Mouse (Mus musculus) CH12.LX (cell line): ENCODE data around the gene Shisal2b. TPM values are rescaled to one million over a fixed set of nuclear protein-coding genes. Genes with fewer than 3 reads are reported as not detected.

ENCODE experiments used
- DNase-seq: peaks from one replicate; pipeline ENCODE4 v3.0.0-alpha.2; 2013; ENCODE audit errors: extremely low read depth
- H3K27ac ChIP-seq: 2 replicates; pipeline ENCODE4 v1.5.1; 2012; ENCODE audit warnings: low read depth, mild to moderate bottlenecking, control low read depth, moderate library complexity; ENCODE audit not compliant: insufficient read depth
- H3K27me3 ChIP-seq: replicated peaks from 2 replicates; pipeline ENCODE3; 2012; ENCODE audit warnings: inconsistent platforms
- H3K36me3 ChIP-seq, 2 experiments: replicated peaks in 1 of 2; 2 replicates each; pipeline versions ENCODE3 to v1.6.1; 2012; ENCODE audit warnings: inconsistent platforms in 1 of 2, low read length in 1 of 2, mild to moderate bottlenecking in 1 of 2, mixed read lengths in 1 of 2, moderate library complexity in 1 of 2; ENCODE audit not compliant: control insufficient read depth in 1 of 2, insufficient read depth in 1 of 2
- H3K4me1 ChIP-seq, 2 experiments: 2 replicates each; pipeline ENCODE4 v1.6.1; 2012; ENCODE audit warnings: inconsistent platforms in 1 of 2, moderate library complexity in 1 of 2; ENCODE audit not compliant: insufficient read depth in 2 of 2, control insufficient read depth in 1 of 2
- H3K4me2 ChIP-seq: 2 replicates; pipeline ENCODE4 v1.6.1; 2012; ENCODE audit warnings: low read depth, mild to moderate bottlenecking, control low read depth; ENCODE audit not compliant: poor library complexity, insufficient read depth, severe bottlenecking
- H3K4me3 ChIP-seq, 3 experiments: fragments of 150-350 bp in 1 of 3; sonication (generic) in 1 of 3; replicated peaks in 1 of 3; 2 replicates each; pipeline versions ENCODE3 to v1.5.1; 2011 to 2012; ENCODE audit warnings: low read depth in 2 of 3, low read length in 2 of 3, mild to moderate bottlenecking in 2 of 3, moderate library complexity in 2 of 3, control low read depth in 1 of 3, improper control_type of control experiment in 1 of 3, inconsistent platforms in 1 of 3, mixed read lengths in 1 of 3; ENCODE audit not compliant: poor library complexity in 1 of 3
- H3K79me2 ChIP-seq: replicated peaks from 2 replicates; pipeline ENCODE4 v1.6.1; 2012; ENCODE audit warnings: mild to moderate bottlenecking, moderate library complexity; ENCODE audit not compliant: control insufficient read depth, poor library complexity, insufficient read depth, severe bottlenecking; ENCODE audit errors: extremely low read depth
- H3K9ac ChIP-seq: 2 replicates; pipeline ENCODE4 v1.6.1; 2012; ENCODE audit warnings: low read depth, mild to moderate bottlenecking, control low read depth, moderate library complexity; ENCODE audit not compliant: insufficient read depth
- H3K9me3 ChIP-seq: replicated peaks from 2 replicates; pipeline ENCODE3; 2012; ENCODE audit warnings: low read length, inconsistent platforms, mixed read lengths
- CHD1 ChIP-seq: IDR thresholded peaks from 2 replicates; pipeline ENCODE4 v1.6.1; 2012; ENCODE audit warnings: low read depth, low read length, improper control_type of control experiment, inconsistent platforms
- CTCF ChIP-seq, 2 experiments: IDR thresholded peaks in 1 of 2; conservative IDR thresholded peaks in 1 of 2; 2 replicates each; pipeline ENCODE4 v1.5.1; 2011 to 2012; ENCODE audit warnings: low read depth in 2 of 2, low read length in 2 of 2, improper control_type of control experiment in 1 of 2, inconsistent platforms in 1 of 2, mild to moderate bottlenecking in 1 of 2, moderate library complexity in 1 of 2
- E2F4 ChIP-seq: IDR thresholded peaks from 2 replicates; pipeline ENCODE4 v1.6.1; 2011; ENCODE audit warnings: low read depth, low read length, improper control_type of control experiment; ENCODE audit not compliant: insufficient replicate concordance
- EP300 ChIP-seq: IDR thresholded peaks from 2 replicates; pipeline ENCODE4 v1.6.1; 2011; ENCODE audit warnings: low read length, improper control_type of control experiment
- HCFC1 ChIP-seq: IDR thresholded peaks from 2 replicates; pipeline ENCODE4 v1.6.1; 2012; ENCODE audit warnings: low read depth, mild to moderate bottlenecking, inconsistent platforms, low read length, improper control_type of control experiment
- IRF4 ChIP-seq: IDR thresholded peaks from 2 replicates; pipeline ENCODE4 v1.6.1; 2014; ENCODE audit warnings: low read depth, mild to moderate bottlenecking, inconsistent platforms, low read length, improper control_type of control experiment
- MAZ ChIP-seq: IDR thresholded peaks from 2 replicates; pipeline ENCODE4 v1.6.1; 2012; ENCODE audit warnings: low read depth, mild to moderate bottlenecking, inconsistent platforms, low read length, improper control_type of control experiment, moderate library complexity
- MEF2A ChIP-seq: IDR thresholded peaks from 2 replicates; pipeline ENCODE4 v1.6.1; 2014; ENCODE audit warnings: low read depth, mild to moderate bottlenecking, inconsistent platforms, low read length, improper control_type of control experiment, borderline replicate concordance
- NELFE ChIP-seq: IDR thresholded peaks from 2 replicates; pipeline ENCODE4 v1.6.1; 2011; ENCODE audit warnings: low read depth, low read length, improper control_type of control experiment
- NRF1 ChIP-seq: IDR thresholded peaks from 2 replicates; pipeline ENCODE4 v1.6.1; 2014; ENCODE audit warnings: low read depth, mild to moderate bottlenecking, inconsistent platforms, low read length, improper control_type of control experiment, moderate library complexity
- POLR2A ChIP-seq: IDR thresholded peaks from 2 replicates; pipeline ENCODE4 v1.6.1; 2011; ENCODE audit warnings: low read depth, mild to moderate bottlenecking, improper control_type of control experiment, low read length
- RAD21 ChIP-seq: IDR thresholded peaks from 2 replicates; pipeline ENCODE4 v1.6.1; 2011; ENCODE audit warnings: low read depth, mild to moderate bottlenecking, low read length, improper control_type of control experiment, moderate library complexity
- RCOR1 ChIP-seq: conservative IDR thresholded peaks from 2 replicates; pipeline ENCODE4 v1.6.1; 2012; ENCODE audit warnings: low read depth, mild to moderate bottlenecking, inconsistent platforms, low read length, improper control_type of control experiment
- SIN3A ChIP-seq: IDR thresholded peaks from 2 replicates; pipeline ENCODE4 v1.6.1; 2012; ENCODE audit warnings: low read length, improper control_type of control experiment, inconsistent platforms
- TBP ChIP-seq: conservative IDR thresholded peaks from 2 replicates; pipeline ENCODE4 v1.6.1; 2011; ENCODE audit warnings: low read depth, low read length, improper control_type of control experiment
- TCF12 ChIP-seq: IDR thresholded peaks from 2 replicates; pipeline ENCODE4 v1.6.1; 2014; ENCODE audit warnings: low read depth, mild to moderate bottlenecking, inconsistent platforms, low read length, improper control_type of control experiment
- USF2 ChIP-seq: conservative IDR thresholded peaks from 2 replicates; pipeline ENCODE4 v1.6.1; 2011; ENCODE audit warnings: low read depth, low read length, improper control_type of control experiment
- ZMIZ1 ChIP-seq: IDR thresholded peaks from 2 replicates; pipeline ENCODE4 v1.6.1; 2012; ENCODE audit warnings: low read depth, mild to moderate bottlenecking, inconsistent platforms, low read length, improper control_type of control experiment
- dilution Hi-C: fragments of 300-500 bp; cut with MboI; formaldehyde crosslinking; loops from 2 replicates; pipeline ENCODE4 v1.14.3; 2020; ENCODE audit warnings: low sequenced_read_pairs; ENCODE audit not compliant: extremely low pct_unique_long_range_greater_than_20kb, extremely low pct_ligation_motif_present
- in situ Hi-C: fragments of 300-500 bp; cut with MboI; formaldehyde crosslinking; loops from 3 replicates; pipeline ENCODE4 v1.14.3; 2019; ENCODE audit warnings: low sequenced_read_pairs, low pct_ligation_motif_present, low pct_unique_long_range_greater_than_20kb, mixed read lengths
- polyA plus RNA-seq: library from polyadenylated mRNA; unstranded; fragments of >175 nt; gene quantifications from 2 replicates; pipeline ENCODE4 v1.2.1, GENCODE M21; 2012; ENCODE audit warnings: low read depth; ENCODE audit not compliant: insufficient read length
- total RNA-seq, 2 experiments: library from RNA; depleted of rRNA; stranded (reverse); fragments of 300-350 nt in 1 of 2; fragments of >200 nt in 1 of 2; gene quantifications; 2 replicates each; pipeline ENCODE4 v1.2.3; 2012 to 2014

Gene Shisal2b
- total and polyA plus RNA-seq, 3 experiments: 0.17 TPM; not detected in 2

GRCm38 (mm10) chr13:104886308-104887032 is 22.8 kb upstream of the Shisal2b start:
- Histone ChIP-seq H3K4me1 (no peaks in the 10 kb centered on the region), H3K36me3 (no peaks in the 10 kb centered on the region), H3K27ac (no peak overlapping the region), H3K27me3 (no peaks in the 10 kb centered on the region), H3K79me2 (no peaks in the 10 kb centered on the region), H3K9ac (no peak overlapping the region), H3K4me3 (no peak overlapping the region), H3K9me3 (no peaks in the 10 kb centered on the region), H3K4me2 (no peak overlapping the region)
- in situ Hi-C loops (no loop called here), dilution Hi-C loops (no loop called here)
- no peak for DNase-seq
- TF ChIP-seq TCF12 (no peak), ZMIZ1 (no peak), POLR2A (no peak), SIN3A (no peak), NRF1 (no peak), TBP (no peak), HCFC1 (no peak), RAD21 (no peak), NELFE (no peak), CTCF (conservative IDR thresholded peaks at IDR 0.05 in 1 of 2, IDR thresholded peaks at IDR 0.05 in 1 of 2; ENCODE audit: low read depth in 2 of 2, low read length in 2 of 2) (no peak), EP300 (no peak), CHD1 (no peak), E2F4 (no peak)

- H3K4me3 ChIP-seq: no peak overlapping the region
- dilution Hi-C loops: no loop called here
Measured at GRCm38 (mm10) chr13:104883566-104884249, 20.0 kb upstream of the Shisal2b start.

More at GRCm38 (mm10) chr13:104883566-104884249, 20.0 kb upstream of the Shisal2b start:
- H3K4me2 ChIP-seq: peak overlapping the region; percentile 87
- H3K9me3 ChIP-seq: no peaks in the 10 kb centered on the region
- no peak for TF ChIP-seq TBP
- TF ChIP-seq RAD21: no peak
- no peak for TF ChIP-seq NELFE
- TF ChIP-seq NRF1: no peak
- no peak for TF ChIP-seq USF2
- no peak for TF ChIP-seq RCOR1
- TF ChIP-seq MAZ: no peak
- TF ChIP-seq CHD1: no peak
- TF ChIP-seq MEF2A: no peak
- no peak for TF ChIP-seq IRF4
- no peaks in the 10 kb centered on the region for H3K79me2 ChIP-seq
- H3K27ac ChIP-seq: no peak overlapping the region
- H3K27me3 ChIP-seq: no peaks in the 10 kb centered on the region
- in situ Hi-C loops: no loop called here
- H3K36me3 ChIP-seq: no peaks in the 10 kb centered on the region
- no peaks in the 10 kb centered on the region for H3K4me1 ChIP-seq
- H3K9ac ChIP-seq: no peak overlapping the region
- DNase-seq: no peak
